Mouse (Mus musculus) C2C12 (cell line): ENCODE data around the gene Nav2. TPM values are rescaled to one million over a fixed set of nuclear protein-coding genes. Genes with fewer than 3 reads are reported as not detected.

Experiments used
- H3K27me3 ChIP-seq: one replicate; pipeline ENCODE4 v1.6.1; 2011; ENCODE audit not compliant: control insufficient read depth, insufficient read depth, insufficient read length
- H3K36me3 ChIP-seq: one replicate; pipeline ENCODE4 v1.6.1; 2011; ENCODE audit not compliant: control insufficient read depth, insufficient read depth
- H3K4me3 ChIP-seq: one replicate; pipeline ENCODE4 v1.5.1; 2011; ENCODE audit warnings: mild to moderate bottlenecking, control low read depth; ENCODE audit not compliant: poor library complexity, insufficient read depth, severe bottlenecking
- H3K79me2 ChIP-seq: one replicate; pipeline ENCODE4 v1.6.1; 2011; ENCODE audit not compliant: control insufficient read depth, insufficient read depth
- H3K79me3 ChIP-seq: one replicate; pipeline ENCODE4 v1.6.1; 2011; ENCODE audit warnings: low read depth, control low read depth
- H3ac ChIP-seq: one replicate; pipeline ENCODE3; 2011; ENCODE audit warnings: low read depth; ENCODE audit not compliant: control insufficient read depth, insufficient read length
- CEBPB ChIP-seq: IDR thresholded peaks from one replicate; pipeline ENCODE4 v1.6.1; 2011; ENCODE audit warnings: low read depth, mild to moderate bottlenecking, control low read depth, moderate library complexity
- CTCF ChIP-seq: IDR thresholded peaks from one replicate; pipeline ENCODE4 v1.5.1; 2011; ENCODE audit not compliant: control insufficient read depth, insufficient read depth, insufficient read length
- FOSL1 ChIP-seq: IDR thresholded peaks from one replicate; pipeline ENCODE4 v1.8.0; 2011; ENCODE audit warnings: mild to moderate bottlenecking, low read length; ENCODE audit not compliant: poor library complexity, insufficient read depth, severe bottlenecking
- MAX ChIP-seq: IDR thresholded peaks from one replicate; pipeline ENCODE4 v1.6.1; 2011; ENCODE audit warnings: mild to moderate bottlenecking, control low read depth
- MYOD1 ChIP-seq: IDR thresholded peaks from one replicate; pipeline ENCODE4 v1.6.1; 2011; ENCODE audit warnings: low read depth; ENCODE audit not compliant: control insufficient read depth, insufficient read length
- MYOG ChIP-seq: IDR thresholded peaks from one replicate; pipeline ENCODE4 v1.6.1; 2011; ENCODE audit not compliant: control insufficient read depth, insufficient read length; ENCODE audit errors: extremely low read depth
- USF1 ChIP-seq: IDR thresholded peaks from one replicate; pipeline ENCODE4 v1.6.1; 2011; ENCODE audit warnings: low read depth, mild to moderate bottlenecking, control low read depth, moderate library complexity
- polyA plus RNA-seq: library from polyadenylated mRNA; unstranded; fragments of >200 nt; fragmentation: generic; extraction: Trizol; gene quantifications from one replicate; pipeline ENCODE4 v1.2.1, GENCODE M21; 2012; ENCODE audit warnings: missing spikeins

The Nav2 gene
- polyA plus RNA-seq, 1 experiment, result 4.7 TPM

GRCm38 (mm10) chr7:49272445-49273439 is 364.2 kb downstream of the Nav2 start:
- no peak overlapping the region for H3K4me3 ChIP-seq
- TF ChIP-seq CTCF (peak; percentile 76), USF1 (no peak), FOSL1 (no peak), MYOG (no peak), CEBPB (no peak), MAX (peak; percentile 45), MYOD1 (no peak)

GRCm38 (mm10) chr7:49273907-49274656 is 365.6 kb downstream of the Nav2 start:
- TF ChIP-seq CEBPB (no peak), MYOD1 (no peak), USF1 (no peak)

More at GRCm38 (mm10) chr7:49272445-49273439, 364.2 kb downstream of the Nav2 start:
- peaks cover 5% of the 10 kb centered on the region for H3K79me3 ChIP-seq
- H3K27me3 ChIP-seq, result no peaks in the 10 kb centered on the region
- H3K79me2 ChIP-seq, result peaks cover 15% of the 10 kb centered on the region
- H3ac ChIP-seq, result no peak overlapping the region
- H3K36me3 ChIP-seq, result no peaks in the 10 kb centered on the region

GRCm38 (mm10) chr7:49274676-49275075 is 366.2 kb downstream of the Nav2 start:
- peaks cover 30% of the 10 kb centered on the region for H3K79me2 ChIP-seq
- H3K27me3 ChIP-seq, result no peaks in the 10 kb centered on the region
- H3K79me3 ChIP-seq, result peaks cover 6% of the 10 kb centered on the region
- no peak overlapping the region for H3ac ChIP-seq
- H3K36me3 ChIP-seq, result no peaks in the 10 kb centered on the region
- no peak overlapping the region for H3K4me3 ChIP-seq
- TF ChIP-seq MYOG (no peak), CEBPB (no peak), USF1 (no peak), MYOD1 (no peak), CTCF (no peak), FOSL1 (no peak), MAX (no peak)

More at GRCm38 (mm10) chr7:49273907-49274656, 365.6 kb downstream of the Nav2 start:
- Histone ChIP-seq H3K79me2 (peaks cover 24% of the 10 kb centered on the region), H3K79me3 (peaks cover 6% of the 10 kb centered on the region), H3K27me3 (no peaks in the 10 kb centered on the region), H3ac (no peak overlapping the region), H3K4me3 (no peak overlapping the region), H3K36me3 (no peaks in the 10 kb centered on the region)

GRCm38 (mm10) chr7:49276163-49276562 is 367.6 kb downstream of the Nav2 start:
- H3K4me3 ChIP-seq, result no peak overlapping the region
- H3K79me3 ChIP-seq, result peaks cover 5% of the 10 kb centered on the region
- H3K36me3 ChIP-seq, result no peaks in the 10 kb centered on the region
- TF ChIP-seq CEBPB (no peak), MAX (no peak), MYOG (no peak)
- H3K27me3 ChIP-seq, result no peaks in the 10 kb centered on the region
- peaks cover 33% of the 10 kb centered on the region for H3K79me2 ChIP-seq
- no peak overlapping the region for H3ac ChIP-seq

- Histone ChIP-seq H3ac (no peak overlapping the region), H3K4me3 (no peak overlapping the region), H3K27me3 (no peaks in the 10 kb centered on the region), H3K36me3 (no peaks in the 10 kb centered on the region), H3K79me3 (peaks cover 5% of the 10 kb centered on the region), H3K79me2 (peaks cover 31% of the 10 kb centered on the region)
- TF ChIP-seq CTCF (no peak), CEBPB (no peak), MAX (no peak), MYOG (no peak)
Observed at GRCm38 (mm10) chr7:49277685-49278084, 369.2 kb downstream of the Nav2 start.

GRCm38 (mm10) chr7:49278531-49278930 is 370.0 kb downstream of the Nav2 start:
- H3K36me3 ChIP-seq, result no peaks in the 10 kb centered on the region
- H3K27me3 ChIP-seq, result no peaks in the 10 kb centered on the region
- H3K4me3 ChIP-seq, result no peak overlapping the region
- TF ChIP-seq MAX, result no peak
- TF ChIP-seq CEBPB, result no peak
- TF ChIP-seq FOSL1, result no peak
- no peak for TF ChIP-seq MYOG
- no peak for TF ChIP-seq USF1
- TF ChIP-seq MYOD1, result no peak
- no peak for TF ChIP-seq CTCF
- peaks cover 24% of the 10 kb centered on the region for H3K79me2 ChIP-seq
- no peak overlapping the region for H3ac ChIP-seq
- peaks cover 5% of the 10 kb centered on the region for H3K79me3 ChIP-seq
